Mouse (Mus musculus) liver, embryonic 14 days (tissue): ENCODE measurements around the gene Sema4g. TPM values are rescaled to one million over a fixed set of nuclear protein-coding genes. Genes with fewer than 3 reads are reported as not detected.

Source experiments
- polyA plus RNA-seq: library from polyadenylated mRNA; depleted of rRNA; stranded (reverse); fragments of >200 nt; gene quantifications from 2 replicates; pipeline ENCODE4 v1.2.3, GENCODE M21; 2012; rRNA removed

Gene Sema4g
- 20.1 and 24.8 TPM in 2 replicates for polyA plus RNA-seq

DNA sequence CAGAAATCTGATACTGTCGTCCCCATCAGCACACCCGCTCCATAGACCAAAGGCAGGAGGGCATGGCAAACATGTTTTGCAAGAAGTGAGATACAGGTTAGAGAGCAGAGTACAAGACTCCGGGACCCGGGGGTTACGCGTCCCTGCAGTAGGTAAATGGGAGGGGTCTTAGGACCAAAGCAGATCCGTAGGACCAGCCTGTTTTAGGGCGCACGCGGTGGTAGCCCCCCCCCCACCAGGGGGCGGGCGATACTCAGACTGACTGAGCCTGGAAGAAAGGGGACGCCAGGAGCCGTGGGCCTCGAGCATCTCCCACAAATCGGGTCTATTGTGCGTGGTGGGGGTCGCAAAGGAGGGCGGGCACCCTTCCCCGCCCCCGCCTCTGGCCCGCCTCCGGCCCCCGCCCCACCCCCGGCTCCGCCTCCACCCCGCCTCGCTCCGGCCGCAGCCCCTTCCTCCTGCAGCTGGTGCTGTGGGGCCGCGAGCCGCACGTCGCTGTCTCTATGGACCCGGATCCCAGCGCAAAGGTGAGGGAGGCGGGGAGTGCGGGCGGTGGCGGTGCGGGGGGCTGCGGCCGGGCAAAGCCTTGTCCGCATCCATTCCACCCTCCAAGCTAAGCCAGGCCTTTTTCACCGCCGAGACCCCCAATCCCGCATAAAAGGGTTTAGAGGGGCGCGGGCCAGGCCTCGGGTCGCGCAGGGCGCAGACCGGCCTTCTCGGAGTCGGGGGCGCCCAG is at the start of gene Sema4g:
Gene Sema4g (plus strand): TSS at position 271 of the 736 bp plus-strand sequence.

DNA sequence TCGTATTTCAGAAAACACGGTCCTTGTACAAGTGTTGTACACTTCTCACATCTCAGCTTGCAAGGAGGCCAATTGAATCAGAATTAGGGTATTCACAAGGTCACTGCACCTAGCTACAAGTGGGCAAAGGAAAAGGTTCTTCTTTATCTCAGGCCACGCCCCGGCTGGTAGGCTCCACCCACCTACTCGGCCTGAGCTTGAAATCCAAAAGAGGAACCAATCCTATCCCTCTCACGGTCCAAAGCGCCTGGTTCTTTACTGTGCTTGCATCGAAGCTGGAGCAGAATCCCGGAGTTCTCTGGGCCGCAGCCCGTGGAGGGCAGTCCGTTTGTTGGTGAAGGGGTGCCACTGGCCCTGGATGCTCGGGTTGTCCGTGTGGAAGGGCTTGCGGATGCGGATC is 16.5 kb downstream of the Sema4g start, which contains the start of gene Twnk:
Gene Twnk (plus strand): TSS at position 220 of the 400 bp plus-strand sequence.

DNA sequence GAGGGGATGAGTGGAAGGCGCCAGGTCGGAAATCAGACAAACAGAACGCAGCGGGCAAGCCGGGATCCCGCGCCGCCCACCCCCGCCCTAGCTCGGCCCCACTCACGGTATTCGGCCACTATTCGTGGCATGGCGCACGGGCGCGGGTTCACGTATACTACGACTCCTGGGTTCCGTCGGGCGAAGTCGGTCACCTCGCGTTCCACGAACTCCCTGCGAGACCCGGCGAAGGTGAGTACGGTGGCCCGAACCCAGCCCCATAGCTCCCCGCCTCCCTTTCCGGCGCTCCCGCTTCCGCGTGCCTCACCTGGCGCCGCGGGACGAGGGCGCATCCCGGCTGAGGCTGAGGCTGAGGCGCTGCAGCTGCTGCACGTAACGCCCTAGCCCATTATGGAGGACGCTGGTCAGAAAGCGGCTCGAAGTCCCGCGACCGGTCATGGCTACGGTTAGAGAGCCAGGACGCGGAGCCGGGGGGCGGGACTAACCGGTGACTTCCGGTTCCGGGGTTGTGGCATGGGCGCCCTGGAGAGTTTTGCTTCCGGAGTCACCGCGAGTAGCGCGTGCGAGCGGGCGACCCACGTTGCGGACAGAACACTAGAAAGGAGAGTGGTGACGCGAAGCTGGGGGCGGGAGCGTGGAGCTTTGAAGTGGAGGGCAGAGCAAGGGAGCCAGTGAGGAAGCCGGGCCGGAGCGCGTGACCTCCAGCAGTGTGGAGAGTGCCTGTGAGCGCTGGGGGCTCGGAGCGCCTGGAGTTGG is 17.2 kb downstream of the Sema4g start, which contains the start of gene Mrpl43:
Gene Mrpl43 (minus strand): TSS at position 486 of the 756 bp plus-strand sequence.

DNA sequence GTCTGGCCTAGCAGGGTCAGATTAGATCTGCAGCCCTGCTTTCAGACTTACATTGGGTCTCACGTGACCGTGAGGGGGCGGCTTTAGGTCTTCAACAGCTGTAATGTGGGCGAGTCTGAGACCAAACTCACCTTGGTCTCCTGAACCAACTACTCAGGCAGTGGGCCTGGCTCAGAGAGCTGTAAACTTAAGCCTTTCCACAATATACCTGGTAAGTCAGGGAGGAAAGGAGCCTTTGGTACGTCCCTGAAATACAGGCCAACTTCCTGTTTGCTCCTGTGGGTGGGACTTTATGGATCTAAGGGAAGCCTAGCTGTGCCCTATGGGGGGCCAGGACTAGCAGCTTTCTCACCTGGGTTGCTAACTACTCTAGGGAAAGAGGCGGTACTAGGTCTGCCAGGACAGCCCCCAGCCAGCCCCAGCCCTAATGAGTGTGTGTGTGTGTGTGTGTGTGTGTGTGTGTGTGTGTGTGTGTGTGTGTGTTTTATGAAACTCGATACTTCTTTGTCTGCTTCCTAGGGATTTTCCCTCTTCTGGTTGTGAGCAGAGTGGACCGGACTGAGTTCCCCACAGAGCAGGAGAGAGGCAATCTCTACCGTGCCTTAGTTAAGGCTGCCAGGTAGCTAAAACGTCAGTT is 25.6 kb downstream of the Sema4g start, which contains the start of gene Lzts2:
Gene Lzts2 (plus strand): TSS at position 80 of the 637 bp plus-strand sequence.

DNA sequence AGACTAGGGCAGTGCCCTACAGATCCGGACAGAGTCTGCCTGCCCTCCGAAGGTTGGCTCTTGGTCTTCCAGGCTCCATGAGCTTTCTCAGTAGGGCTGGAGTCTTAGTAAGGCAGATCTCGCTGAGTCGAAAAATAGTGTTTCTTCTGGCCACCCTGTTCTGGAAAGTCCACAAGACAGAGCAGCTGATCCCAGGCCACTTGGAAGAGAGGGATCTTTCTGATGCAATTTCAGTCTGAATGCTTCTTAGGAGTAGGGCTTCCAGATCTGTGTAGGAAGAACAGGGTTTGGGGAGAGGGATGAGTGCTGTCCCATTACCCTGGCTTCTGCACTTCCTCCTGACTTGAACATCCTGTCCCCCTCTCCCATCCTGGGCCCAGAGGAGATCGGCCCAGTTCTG is 56.8 kb downstream of the Sema4g start, which contains the start of gene Pdzd7:
Gene Pdzd7 (minus strand): TSS at position 67 of the 400 bp plus-strand sequence.

DNA sequence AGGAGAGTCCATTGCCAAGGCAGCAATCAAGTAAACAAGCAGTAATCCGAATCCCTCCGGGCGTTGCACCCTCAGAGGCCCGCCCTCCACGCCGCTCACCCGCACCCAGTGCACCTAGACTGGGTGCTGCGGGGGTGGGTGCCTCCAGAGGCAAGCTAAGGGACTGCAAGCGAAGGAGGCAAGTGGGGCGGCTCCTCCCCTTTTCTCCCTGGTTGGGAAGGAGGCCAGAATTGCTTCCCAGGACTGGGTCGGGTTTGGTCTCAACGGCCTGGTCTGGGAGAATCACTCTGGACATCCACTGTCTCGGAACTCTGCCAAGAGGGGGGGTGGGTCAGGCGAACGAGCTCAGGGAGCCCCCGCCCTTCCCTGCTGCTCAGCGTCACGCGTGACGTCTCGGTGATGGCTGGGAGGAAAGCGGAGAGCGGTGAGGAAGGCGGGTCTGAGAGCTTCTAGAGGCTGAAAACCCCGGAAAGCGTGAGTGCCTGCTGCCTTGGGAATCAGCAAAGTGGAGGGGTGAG is 58.6 kb downstream of the Sema4g start, which contains the start of gene Sfxn3:
Gene Sfxn3 (plus strand): TSS at position 87 of the 518 bp plus-strand sequence.

Other genes starting within 250 kb of the Sema4g start
- gene Pax2, start 233.1 kb upstream of the Sema4g start, polyA plus RNA-seq, result not detected in 2 replicates
- gene Slf2, start 58.0 kb upstream of the Sema4g start, polyA plus RNA-seq, result 9.6 and 10.8 TPM in 2 replicates
- 7.4 and 7.7 TPM in 2 replicates for gene Twnk, start 16.6 kb downstream of the Sema4g start, polyA plus RNA-seq
- gene Mrpl43, start 17.3 kb downstream of the Sema4g start, polyA plus RNA-seq, result 25.5 and 27.2 TPM in 2 replicates
- 4.5 and 4.6 TPM in 2 replicates for gene Lzts2, start 25.3 kb downstream of the Sema4g start, polyA plus RNA-seq
- gene Pdzd7, start 56.6 kb downstream of the Sema4g start, polyA plus RNA-seq, result 0.02 and 0.03 TPM in 2 replicates
- gene Sfxn3, start 58.4 kb downstream of the Sema4g start, polyA plus RNA-seq, result 2.1 TPM in 2 replicates
- gene Kazald1, start 86.1 kb downstream of the Sema4g start, polyA plus RNA-seq, result 0.14 and 0.20 TPM in 2 replicates
- gene Tlx1, start 161.6 kb downstream of the Sema4g start, polyA plus RNA-seq, result 0.05 TPM in 1 of 2 replicates, not detected in the other
- gene Lbx1, start 246.7 kb downstream of the Sema4g start, polyA plus RNA-seq, result 0.03 TPM in 1 of 2 replicates, not detected in the other